Mouse (Mus musculus) neural tube, embryonic 15.5 days (tissue): ENCODE measurements at regions not wholly inside any gene's neighbourhood (a gene's known extent, or its start where the extent isn't known, plus 50 kb on each side); places are given as distances from the start of the nearest gene placed in this dataset.
"Not testable (repeated sequence)": the region's sequence is repeated elsewhere in the genome, so short reads cannot be mapped to it uniquely, and the experiment has no call there.

Source experiments
- ATAC-seq: fragments of 200-750 bp; cut with Nextera tagmentation; 2 replicates; pipeline ENCODE4 v1.8.0; 2017; ENCODE audit warnings: mild to moderate bottlenecking, moderate TSS enrichment, moderate library complexity; ENCODE audit not compliant: low FRiP score
- H3K27ac ChIP-seq: fragments of 300-500 bp; sonication (generic); replicated peaks from 2 replicates; pipeline ENCODE4 v1.5.1; 2015; ENCODE audit warnings: mild to moderate bottlenecking, inconsistent platforms
- H3K27me3 ChIP-seq: fragments of 300-500 bp; sonication (generic); replicated peaks from 2 replicates; pipeline ENCODE4 v1.6.1; 2015; ENCODE audit warnings: inconsistent platforms
- H3K36me3 ChIP-seq: fragments of 300-500 bp; sonication (generic); 2 replicates; pipeline ENCODE4 v1.6.1; 2015; ENCODE audit warnings: inconsistent platforms
- H3K4me1 ChIP-seq: fragments of 300-500 bp; sonication (generic); 2 replicates; pipeline ENCODE4 v1.6.1; 2015; ENCODE audit warnings: inconsistent platforms
- H3K4me2 ChIP-seq: fragments of 300-500 bp; sonication (generic); 2 replicates; pipeline ENCODE4 v1.6.1; 2015; ENCODE audit warnings: inconsistent platforms, mild to moderate bottlenecking, moderate library complexity
- H3K4me3 ChIP-seq: fragments of 300-500 bp; sonication (generic); replicated peaks from 2 replicates; pipeline ENCODE4 v1.5.1; 2015; ENCODE audit warnings: mild to moderate bottlenecking, inconsistent platforms
- H3K9ac ChIP-seq: fragments of 300-500 bp; sonication (generic); replicated peaks from 2 replicates; pipeline ENCODE4 v1.6.1; 2015; ENCODE audit warnings: mild to moderate bottlenecking, inconsistent platforms
- H3K9me3 ChIP-seq: fragments of 300-500 bp; sonication (generic); replicated peaks from 2 replicates; pipeline ENCODE4 v1.6.1; 2016; ENCODE audit warnings: inconsistent platforms
- WGBS: fragments of 180-500 bp; shearing (Covaris S2); methylation state at CpG from one replicate; pipeline ENCODE4 v1.1.7; 2015; ENCODE audit warnings: mixed read lengths; 5-methylcytosine and 5-hydroxymethylcytosine counted together

- Histone ChIP-seq H3K4me2 (no peak overlapping the region), H3K27me3 (no peaks in the 10 kb centered on the region), H3K36me3 (no peaks in the 10 kb centered on the region), H3K27ac (no peak overlapping the region), H3K9me3 (no peaks in the 10 kb centered on the region), H3K9ac (no peak overlapping the region), H3K4me1 (no peaks in the 10 kb centered on the region), H3K4me3 (no peak overlapping the region)
- WGBS: 32% methylated on average over 5 of the region's 5 CpGs
- ATAC-seq: no peak
Measured at GRCm38 (mm10) chr15:93125261-93125660, 149.7 kb downstream of the Gxylt1 start.

- Histone ChIP-seq H3K27me3 (no peaks in the 10 kb centered on the region), H3K36me3 (no peaks in the 10 kb centered on the region), H3K9ac (no peak overlapping the region), H3K4me2 (no peak overlapping the region), H3K27ac (no peak overlapping the region), H3K9me3 (no peaks in the 10 kb centered on the region), H3K4me3 (no peak overlapping the region), H3K4me1 (no peaks in the 10 kb centered on the region)
- ATAC-seq: no peak
- 89% methylated on average over 4 of the region's 4 CpGs for WGBS
Measured at GRCm38 (mm10) chr15:93121156-93121555, 153.8 kb downstream of the Gxylt1 start.

GRCm38 (mm10) chr15:93117806-93118205, 157.2 kb downstream of the Gxylt1 start:
- not testable (repeated sequence) for ATAC-seq, H3K27ac ChIP-seq, H3K4me2 ChIP-seq, H3K4me1 ChIP-seq, H3K4me3 ChIP-seq, H3K27me3 ChIP-seq, H3K9me3 ChIP-seq, H3K9ac ChIP-seq, H3K36me3 ChIP-seq
- 54% methylated on average over 2 of the region's 2 CpGs for WGBS

GRCm38 (mm10) chr15:93115674-93116102, 159.3 kb downstream of the Gxylt1 start:
- peak overlapping the region; percentile 36; the same call in 1 of the 2 replicates for H3K9ac ChIP-seq
- peak overlapping the region; percentile 57 for H3K4me2 ChIP-seq
- peak overlapping the region; percentile 45 for H3K27ac ChIP-seq

GRCm38 (mm10) chr15:93104936-93105335, 170.0 kb downstream of the Gxylt1 start:
- H3K4me2 ChIP-seq: no peak overlapping the region
- ATAC-seq: no peak
- H3K27me3 ChIP-seq: no peaks in the 10 kb centered on the region
- H3K36me3 ChIP-seq: no peaks in the 10 kb centered on the region
- H3K4me1 ChIP-seq: no peaks in the 10 kb centered on the region
- H3K4me3 ChIP-seq: no peak overlapping the region
- H3K27ac ChIP-seq: no peak overlapping the region
- H3K9me3 ChIP-seq: no peaks in the 10 kb centered on the region
- H3K9ac ChIP-seq: no peak overlapping the region
- 83% methylated on average over 4 of the region's 4 CpGs for WGBS

More at GRCm38 (mm10) chr15:93115674-93116102, 159.3 kb downstream of the Gxylt1 start:
- peaks cover 8% of the 10 kb centered on the region for H3K4me1 ChIP-seq
- 2% methylated on average over 15 of the region's 16 CpGs for WGBS
- no peaks in the 10 kb centered on the region for H3K9me3 ChIP-seq
- H3K27me3 ChIP-seq: no peaks in the 10 kb centered on the region
- ATAC-seq: peak; percentile 83
- H3K4me3 ChIP-seq: peak overlapping the region; percentile 25
- H3K36me3 ChIP-seq: no peaks in the 10 kb centered on the region

GRCm38 (mm10) chr15:93103426-93103825, 171.6 kb downstream of the Gxylt1 start:
- Histone ChIP-seq H3K4me2 (no peak overlapping the region), H3K9ac (no peak overlapping the region), H3K27ac (no peak overlapping the region), H3K9me3 (no peaks in the 10 kb centered on the region), H3K4me1 (no peaks in the 10 kb centered on the region), H3K36me3 (no peaks in the 10 kb centered on the region), H3K27me3 (no peaks in the 10 kb centered on the region), H3K4me3 (no peak overlapping the region)
- 70% methylated on average over 5 of the region's 5 CpGs for WGBS
- no peak for ATAC-seq

- no peaks in the 10 kb centered on the region for H3K36me3 ChIP-seq
- no peak overlapping the region for H3K27ac ChIP-seq
- H3K27me3 ChIP-seq: no peaks in the 10 kb centered on the region
- 86% methylated on average over 10 of the region's 10 CpGs for WGBS
- no peak overlapping the region for H3K4me2 ChIP-seq
- no peak for ATAC-seq
- H3K4me3 ChIP-seq: no peak overlapping the region
- no peak overlapping the region for H3K9ac ChIP-seq
- no peaks in the 10 kb centered on the region for H3K4me1 ChIP-seq
- H3K9me3 ChIP-seq: no peaks in the 10 kb centered on the region
Measured at GRCm38 (mm10) chr15:93101881-93102280, 173.1 kb downstream of the Gxylt1 start.

GRCm38 (mm10) chr15:93100837-93101236, 174.1 kb downstream of the Gxylt1 start:
- Histone ChIP-seq H3K27me3 (no peaks in the 10 kb centered on the region), H3K4me1 (no peaks in the 10 kb centered on the region), H3K27ac (no peak overlapping the region), H3K9ac (no peak overlapping the region), H3K4me2 (no peak overlapping the region), H3K4me3 (no peak overlapping the region), H3K36me3 (no peaks in the 10 kb centered on the region), H3K9me3 (no peaks in the 10 kb centered on the region)
- no peak for ATAC-seq
- 56% methylated on average over 7 of the region's 7 CpGs for WGBS

- Histone ChIP-seq H3K27ac (no peak overlapping the region), H3K27me3 (no peaks in the 10 kb centered on the region), H3K4me1 (no peaks in the 10 kb centered on the region), H3K4me2 (no peak overlapping the region), H3K4me3 (no peak overlapping the region), H3K9me3 (no peaks in the 10 kb centered on the region), H3K9ac (no peak overlapping the region), H3K36me3 (no peaks in the 10 kb centered on the region)
- ATAC-seq: no peak
- 80% methylated on average over 3 of the region's 3 CpGs for WGBS
Measured at GRCm38 (mm10) chr15:93099840-93100239, 175.1 kb downstream of the Gxylt1 start.

GRCm38 (mm10) chr15:93096335-93096734, 178.6 kb downstream of the Gxylt1 start:
- no peak overlapping the region for H3K4me3 ChIP-seq
- no peak overlapping the region for H3K27ac ChIP-seq
- H3K36me3 ChIP-seq: no peaks in the 10 kb centered on the region
- ATAC-seq: no peak
- 88% methylated on average over 5 of the region's 5 CpGs for WGBS
- H3K27me3 ChIP-seq: no peaks in the 10 kb centered on the region
- H3K4me2 ChIP-seq: no peak overlapping the region
- no peaks in the 10 kb centered on the region for H3K9me3 ChIP-seq
- no peak overlapping the region for H3K9ac ChIP-seq
- H3K4me1 ChIP-seq: no peaks in the 10 kb centered on the region

GRCm38 (mm10) chr15:93095224-93095623, 179.8 kb downstream of the Gxylt1 start:
- H3K4me1 ChIP-seq: no peaks in the 10 kb centered on the region
- H3K27me3 ChIP-seq: no peaks in the 10 kb centered on the region
- H3K27ac ChIP-seq: no peak overlapping the region
- 73% methylated on average over 6 of the region's 6 CpGs for WGBS
- no peak overlapping the region for H3K4me2 ChIP-seq
- H3K36me3 ChIP-seq: no peaks in the 10 kb centered on the region
- H3K9ac ChIP-seq: no peak overlapping the region
- no peaks in the 10 kb centered on the region for H3K9me3 ChIP-seq
- no peak overlapping the region for H3K4me3 ChIP-seq
- ATAC-seq: no peak

- Histone ChIP-seq H3K9me3 (no peaks in the 10 kb centered on the region), H3K4me2 (no peak overlapping the region), H3K36me3 (no peaks in the 10 kb centered on the region), H3K4me3 (no peak overlapping the region), H3K27me3 (no peaks in the 10 kb centered on the region), H3K27ac (no peak overlapping the region), H3K4me1 (no peaks in the 10 kb centered on the region), H3K9ac (no peak overlapping the region)
- no peak for ATAC-seq
- 76% methylated on average over 23 of the region's 23 CpGs for WGBS
Measured at GRCm38 (mm10) chr15:93094202-93095135, 180.5 kb downstream of the Gxylt1 start.
